Mouse (Mus musculus): ENCODE measurements around the gene Flot1.

The Flot1 gene

DNA sequence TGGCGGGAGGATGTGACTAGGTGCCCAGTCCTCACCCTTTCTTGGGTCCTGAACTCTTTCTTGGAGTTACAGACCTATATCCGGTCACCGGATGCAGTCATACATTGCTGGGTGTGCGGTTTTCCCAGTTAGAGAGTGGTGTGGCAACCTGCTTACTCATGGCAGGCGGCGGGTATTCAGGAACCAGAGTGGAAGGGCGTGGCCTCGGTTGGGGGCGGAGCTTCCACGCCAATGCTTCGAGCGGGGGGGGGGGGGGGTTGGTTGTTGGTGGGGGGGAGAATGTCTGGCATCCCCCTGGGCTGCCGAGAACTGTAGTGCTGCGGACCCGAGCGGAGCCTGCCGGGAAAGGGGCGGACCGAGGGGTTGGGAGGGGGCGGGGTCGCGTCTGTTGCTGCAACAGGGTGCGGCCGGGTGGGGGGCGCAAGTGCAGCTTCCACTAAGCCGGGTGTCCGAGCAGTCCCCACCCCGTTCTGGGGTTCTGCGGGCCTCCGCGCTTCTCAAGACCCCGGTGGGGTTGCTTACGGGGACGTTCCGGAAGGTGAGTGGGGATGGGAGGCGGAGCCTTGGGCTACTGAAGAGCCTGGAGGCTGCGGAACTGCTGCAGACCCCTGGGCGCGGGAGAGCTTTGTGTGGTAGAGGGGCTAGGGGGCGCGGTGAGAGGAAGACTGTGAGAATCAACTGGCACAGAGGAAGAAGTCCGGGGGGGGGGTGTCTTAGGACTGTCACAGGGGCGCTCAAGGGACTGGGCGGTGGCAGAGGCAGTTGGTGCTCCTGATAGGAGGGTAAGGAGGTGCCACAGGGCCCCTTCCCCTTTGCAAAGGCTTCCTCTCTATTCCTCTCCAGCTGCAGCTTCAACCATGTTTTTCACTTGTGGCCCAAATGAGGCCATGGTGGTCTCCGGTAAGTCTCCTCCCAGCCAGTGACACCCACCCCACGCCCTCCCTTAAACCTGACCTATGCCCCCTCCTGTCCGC, at the start of gene Flot1:
Gene Flot1, plus strand, starts transcription at position 267 of the 974 bp plus-strand sequence.
- DNase-seq (ENCODE audit: low spot score in 2 of 2), result peak; percentile 74 to 81

GRCm38 (mm10) chr17:35776811-35777609, 46.0 kb upstream of the Flot1 start:
- DNase-seq (ENCODE audit: low spot score in 2 of 2), result no peak

DNA sequence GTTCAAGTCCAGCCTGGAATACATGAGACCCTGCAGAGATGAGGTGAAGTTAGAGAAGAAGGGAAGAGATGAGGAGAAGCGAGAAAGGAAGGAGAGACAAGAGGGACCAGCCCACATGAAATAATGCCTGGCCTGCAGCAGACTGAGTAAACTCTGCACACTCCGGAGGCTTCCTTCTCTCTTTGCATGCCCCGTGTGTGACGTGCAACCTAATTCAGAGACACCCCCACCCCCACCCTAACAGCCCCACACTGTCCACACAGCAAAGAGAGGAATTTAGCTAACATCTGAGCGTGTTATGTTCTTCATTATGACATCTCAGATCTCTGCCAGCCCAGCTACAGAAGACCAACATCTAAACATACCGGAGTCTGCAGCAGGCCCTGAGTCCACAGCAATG, 44.1 kb upstream of the Flot1 start:
- no peak for DNase-seq (ENCODE audit: low spot score in 2 of 2)

DNA sequence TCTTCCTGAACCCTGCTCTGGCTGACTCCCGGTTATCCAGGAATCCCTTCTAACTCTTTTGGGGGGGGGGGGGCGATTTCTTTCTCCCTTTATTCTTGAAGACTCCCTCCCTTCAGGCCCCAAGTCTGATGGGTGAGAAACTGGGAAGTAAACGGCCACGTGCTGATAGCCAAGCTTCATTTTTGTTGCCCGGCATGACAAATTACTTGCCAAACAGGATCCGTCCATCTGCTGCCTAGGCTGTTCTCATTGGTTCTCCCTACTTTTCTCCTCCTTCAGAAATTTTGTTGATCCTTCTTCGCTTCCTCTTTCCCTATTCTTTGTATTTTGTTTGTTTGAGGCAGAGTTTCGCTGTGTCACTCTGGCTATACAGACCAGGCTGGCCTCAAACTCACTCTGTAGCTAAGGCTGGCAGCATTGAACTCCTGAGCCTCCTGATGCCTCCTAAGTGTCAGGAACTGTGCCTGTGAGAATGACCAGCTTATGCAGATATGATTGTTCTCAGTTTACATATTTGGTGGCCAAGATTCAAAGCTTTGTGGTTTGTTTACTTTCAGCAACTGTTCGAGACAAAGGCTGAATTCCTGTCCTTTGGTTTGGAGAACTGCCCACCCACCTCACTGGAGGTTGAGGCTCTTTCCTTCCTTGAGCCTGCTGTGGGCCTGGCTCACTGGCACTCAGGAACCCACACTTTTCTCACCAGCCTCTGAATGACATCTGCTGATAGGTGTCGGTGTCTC, 43.4 kb upstream of the Flot1 start:
- DNase-seq (ENCODE audit: low spot score in 2 of 2), result no peak

DNA sequence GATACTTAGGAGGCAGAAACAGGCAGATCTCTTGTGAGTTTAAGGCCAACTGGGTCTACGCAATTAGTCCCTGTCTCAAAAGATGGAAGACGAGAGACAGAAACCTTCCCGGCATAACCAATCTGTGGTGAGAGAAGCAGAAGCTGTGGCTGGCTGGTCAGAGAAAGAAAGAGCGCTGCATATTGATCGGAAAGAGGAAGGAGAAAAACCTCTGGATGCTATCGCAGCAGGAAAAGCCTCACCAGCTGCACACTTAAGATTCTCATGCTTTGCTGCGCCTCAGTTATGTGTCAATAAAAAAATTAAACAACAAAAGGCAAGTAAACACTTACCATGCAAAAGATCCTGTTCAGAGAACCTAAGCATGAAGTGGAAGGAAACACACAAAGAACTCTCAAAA, 42.7 kb upstream of the Flot1 start:
- DNase-seq (ENCODE audit: low spot score in 2 of 2), result no peak

DNA sequence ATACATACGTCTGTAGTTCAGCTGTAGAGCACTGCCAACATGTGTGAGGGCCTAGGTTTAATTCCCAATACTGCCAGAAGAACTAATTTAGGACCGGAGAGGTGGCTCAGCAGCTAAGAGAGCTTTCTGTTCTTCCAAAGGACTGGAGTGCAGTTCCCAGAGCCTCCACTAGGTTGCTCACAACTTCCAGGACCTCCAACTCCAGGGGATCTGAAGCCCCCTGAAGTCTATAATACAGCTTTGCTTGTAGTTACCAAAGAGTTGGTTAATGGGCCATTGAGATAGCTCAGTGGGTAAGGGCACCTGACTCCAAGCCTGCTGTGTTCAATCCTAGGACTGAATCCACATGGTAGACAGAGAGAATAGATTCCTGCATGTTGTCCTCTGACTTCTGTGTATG, 40.6 kb upstream of the Flot1 start:
- no peak for DNase-seq (ENCODE audit: low spot score in 2 of 2)

DNA sequence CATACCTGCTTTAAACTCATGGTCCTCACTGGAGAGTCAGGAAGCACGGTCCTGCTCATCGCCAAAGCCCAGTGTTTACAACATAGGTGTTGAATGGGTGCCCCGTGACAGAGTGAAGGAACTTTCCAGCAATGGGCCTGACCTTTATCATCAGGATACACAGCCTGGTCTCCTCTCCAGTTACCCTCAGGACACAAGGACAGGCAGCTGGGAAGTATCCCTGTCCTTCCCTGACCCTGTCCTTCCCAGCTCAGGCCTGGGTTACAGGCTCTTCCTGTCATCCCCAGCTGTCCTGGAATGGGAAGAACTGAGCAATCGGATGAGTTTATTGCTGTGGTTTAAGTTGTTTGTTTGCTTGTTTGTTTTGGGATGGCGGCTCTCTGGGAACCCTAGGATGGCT, 40.1 kb upstream of the Flot1 start:
- no peak for DNase-seq (ENCODE audit: low spot score in 2 of 2)

- no peak for DNase-seq (ENCODE audit: low spot score in 2 of 2)
Measured at GRCm38 (mm10) chr17:35783944-35784343, 39.1 kb upstream of the Flot1 start.

DNA sequence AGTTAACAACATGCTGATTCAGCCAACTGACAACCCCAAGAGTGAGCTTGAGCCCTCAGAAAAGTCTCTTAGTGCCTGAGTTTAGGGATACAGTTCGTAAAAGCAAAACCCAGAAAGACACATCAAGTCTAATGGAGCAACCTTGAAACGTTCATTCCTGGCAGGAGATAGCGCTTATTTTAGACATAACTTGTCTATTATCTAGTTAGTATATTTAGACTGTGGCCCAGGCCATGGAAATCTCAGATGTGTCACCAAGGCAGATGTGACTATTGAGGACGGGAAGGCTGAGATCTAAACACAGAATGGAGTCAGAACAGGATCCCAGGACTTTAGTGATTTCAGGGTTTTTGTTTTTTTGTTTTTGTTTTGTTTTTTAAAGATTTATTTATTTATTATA, 37.9 kb upstream of the Flot1 start:
- DNase-seq (ENCODE audit: low spot score in 2 of 2), result no peak

DNA sequence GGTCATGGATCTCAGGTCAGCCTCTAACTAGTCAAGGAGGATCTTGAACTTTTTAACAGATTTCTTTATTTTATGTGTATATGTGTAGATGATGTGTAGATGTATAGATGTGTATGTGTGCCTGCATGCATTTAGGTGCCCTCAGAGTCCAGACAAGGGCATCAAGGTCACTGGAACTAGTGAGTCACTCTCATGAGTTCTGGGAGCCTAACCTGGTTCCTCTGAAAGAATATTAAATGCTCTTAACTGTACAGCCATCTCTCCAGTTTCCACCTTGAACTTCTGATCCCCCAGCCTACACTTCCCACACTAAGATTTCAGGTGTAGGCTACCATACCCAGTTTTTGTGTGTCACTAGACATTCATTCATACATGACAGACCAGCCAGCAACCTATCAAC, 35.5 kb upstream of the Flot1 start:
- no peak for DNase-seq (ENCODE audit: low spot score in 2 of 2)

DNA sequence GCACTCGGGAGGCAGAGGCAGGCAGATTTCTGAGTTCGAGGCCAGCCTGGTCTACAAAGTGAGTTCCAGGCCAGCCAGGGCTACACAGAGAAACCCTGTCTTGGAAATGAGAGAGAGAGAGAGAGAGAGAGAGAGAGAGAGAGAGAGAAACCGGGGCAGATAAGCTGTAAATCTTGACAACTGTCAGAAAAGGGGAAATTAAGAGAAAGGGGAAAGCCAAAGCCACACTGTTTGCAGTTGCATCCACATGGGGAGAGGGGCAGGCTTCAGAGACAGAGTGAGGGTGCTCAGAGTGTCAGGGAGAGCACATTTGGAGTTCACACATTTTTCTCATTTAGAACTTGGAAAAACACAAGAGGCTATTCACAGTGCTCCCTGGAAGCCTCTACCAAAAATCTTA, 35.0 kb upstream of the Flot1 start:
- no peak for DNase-seq (ENCODE audit: low spot score in 2 of 2)

DNA sequence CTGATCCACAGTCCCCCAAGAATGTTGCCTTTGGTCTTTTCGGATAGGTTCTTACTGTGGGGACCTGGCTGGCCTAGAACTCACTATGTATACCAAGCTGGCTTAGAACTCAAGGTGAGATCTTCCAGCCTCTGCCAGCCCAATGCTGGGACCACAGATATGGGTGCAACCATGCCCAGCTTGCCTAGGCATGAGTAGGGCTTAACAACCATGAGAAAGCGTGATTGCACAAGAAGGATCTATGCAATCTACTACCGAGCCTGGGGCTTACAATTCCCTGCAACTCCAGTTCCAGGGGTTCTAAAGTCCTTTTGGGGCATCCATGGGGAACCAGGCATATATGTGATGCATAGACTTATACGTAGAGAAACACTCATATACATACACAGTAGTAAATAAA, 32.1 kb upstream of the Flot1 start:
- DNase-seq (ENCODE audit: low spot score in 2 of 2), result no peak

DNA sequence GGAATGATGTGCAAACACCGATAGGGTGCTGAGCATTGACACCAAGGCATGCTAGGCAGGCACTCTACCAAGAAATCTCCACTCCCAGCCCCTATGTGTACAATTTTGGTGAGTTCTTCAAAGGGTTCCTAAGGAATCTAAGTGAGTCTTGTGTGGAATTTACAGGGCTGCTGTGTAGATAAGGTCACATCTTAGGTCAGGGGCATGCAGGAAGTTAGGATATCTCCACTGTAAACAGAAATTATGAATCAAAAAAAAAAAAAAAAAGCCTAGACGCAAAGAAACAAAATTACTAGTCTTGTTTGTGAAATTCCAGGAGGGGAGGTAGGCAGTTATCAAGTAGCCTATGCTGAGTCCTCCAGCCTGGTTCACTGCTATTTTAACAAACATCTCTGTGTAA, 30.2 kb upstream of the Flot1 start:
- no peak for DNase-seq (ENCODE audit: low spot score in 2 of 2)

DNA sequence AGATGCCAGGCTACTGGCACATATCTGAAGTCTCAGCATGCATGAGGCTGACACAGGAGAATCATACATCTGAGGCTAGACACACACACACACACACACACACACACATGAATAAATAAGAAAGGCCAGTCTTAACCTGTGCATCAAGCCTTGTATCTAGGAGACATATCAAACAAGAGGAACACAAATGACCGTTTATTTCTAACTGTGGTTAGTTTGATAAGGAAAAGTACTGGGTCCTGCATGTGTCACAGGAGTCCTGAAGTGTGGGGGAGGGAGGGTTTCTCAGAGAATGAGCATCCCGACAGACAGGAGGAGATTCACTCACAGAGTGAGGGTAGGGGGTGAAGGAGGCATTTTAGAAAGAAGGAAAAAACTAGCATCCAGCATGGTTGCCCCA, 27.9 kb upstream of the Flot1 start:
- no peak for DNase-seq (ENCODE audit: low spot score in 2 of 2)

- no peak for DNase-seq (ENCODE audit: low spot score in 2 of 2)
Measured at GRCm38 (mm10) chr17:35795656-35796055, 27.4 kb upstream of the Flot1 start.

DNA sequence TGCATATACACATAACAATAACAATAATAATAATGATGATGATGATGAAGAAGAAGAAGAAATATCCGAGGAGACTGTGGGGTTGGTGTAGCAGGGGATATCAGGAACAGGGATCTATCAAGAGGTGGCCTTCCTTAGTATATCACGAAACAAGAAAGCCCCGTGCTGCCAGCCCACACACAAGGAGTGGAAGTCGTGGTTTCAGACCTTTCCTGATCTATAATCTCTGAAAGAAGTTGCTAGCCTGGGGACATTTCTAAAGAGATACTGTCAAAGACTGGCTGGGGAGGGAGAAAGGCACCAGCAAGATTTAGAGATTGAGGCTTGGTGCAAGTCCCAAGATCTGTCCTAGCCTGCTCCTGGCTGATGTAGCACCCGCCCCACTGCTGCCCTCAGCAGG, 26.2 kb upstream of the Flot1 start:
- no peak for DNase-seq (ENCODE audit: low spot score in 2 of 2)

- DNase-seq (ENCODE audit: low spot score in 2 of 2), result no peak
Measured at GRCm38 (mm10) chr17:35800905-35801304, 22.1 kb upstream of the Flot1 start.

- no peak for DNase-seq (ENCODE audit: low spot score in 2 of 2)
Measured at GRCm38 (mm10) chr17:35803020-35803419, 20.0 kb upstream of the Flot1 start.

DNA sequence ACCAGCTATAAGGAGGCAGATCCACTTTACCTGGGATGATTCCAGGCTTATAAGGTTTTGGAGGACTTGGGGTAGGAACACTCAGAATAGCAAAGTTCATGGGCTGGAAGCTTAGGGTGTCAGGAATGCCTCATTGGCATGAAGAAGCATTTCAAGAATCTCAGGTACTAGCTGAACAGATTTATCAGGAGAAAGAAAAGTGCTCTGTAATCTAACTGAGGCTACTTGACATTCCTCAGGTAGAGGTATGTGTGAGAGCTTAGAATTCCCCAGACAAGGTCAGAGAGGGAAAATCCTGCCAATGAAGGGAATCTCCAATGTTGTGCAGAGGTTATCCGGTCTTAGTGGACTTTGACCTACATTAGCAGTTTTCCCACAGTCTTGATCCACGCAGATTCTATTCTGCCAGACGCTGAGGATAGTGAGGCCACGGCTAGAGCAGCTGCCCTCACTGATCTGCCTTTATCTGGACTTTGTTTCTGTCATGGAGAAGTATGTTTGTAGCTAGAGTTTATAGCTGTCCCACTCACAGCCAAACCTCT, 19.1 kb upstream of the Flot1 start:
- no peak for DNase-seq (ENCODE audit: low spot score in 2 of 2)

DNA sequence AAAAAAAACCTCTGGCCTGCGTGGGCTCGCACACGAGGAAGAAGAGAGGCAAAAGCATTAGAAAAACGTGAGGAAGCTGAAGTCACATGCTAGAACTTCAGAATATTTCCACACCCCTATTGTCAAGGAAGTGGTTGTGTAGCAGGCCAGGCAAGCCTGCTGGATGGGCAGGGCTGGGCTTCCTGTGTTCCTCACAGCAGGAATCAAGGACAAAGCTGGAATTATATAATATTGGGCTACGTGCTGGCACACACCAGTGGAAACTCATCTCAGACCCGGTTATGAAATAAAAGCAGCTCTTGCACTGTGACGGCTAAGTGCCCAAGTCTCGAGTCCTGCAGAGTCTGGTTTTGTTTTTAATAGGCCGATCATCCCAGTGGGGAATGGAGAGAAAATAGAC, 15.0 kb upstream of the Flot1 start:
- no peak for DNase-seq (ENCODE audit: low spot score in 2 of 2)

DNA sequence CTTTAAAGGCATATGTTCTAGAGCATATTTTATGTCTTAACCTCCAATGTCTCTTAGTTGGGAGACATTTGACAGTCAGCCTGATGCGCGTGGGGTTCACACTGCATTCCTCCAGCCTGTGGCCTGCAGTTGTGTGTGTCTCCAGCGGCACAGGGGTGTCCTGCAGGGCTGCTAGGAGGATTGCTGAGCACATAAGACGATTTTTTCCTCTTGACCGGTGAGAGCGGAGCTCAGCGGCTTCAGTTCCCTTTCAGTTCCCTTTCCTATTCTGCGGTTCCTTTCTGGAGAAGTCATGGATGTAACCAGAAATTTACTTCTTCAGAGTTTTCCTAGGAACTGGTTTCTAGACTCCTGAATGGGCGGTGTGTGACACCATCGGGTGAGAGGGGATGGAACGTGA, 13.6 kb upstream of the Flot1 start:
- no peak for DNase-seq (ENCODE audit: low spot score in 2 of 2)

All from spleen, postnatal 14 days (tissue).